Mouse (Mus musculus) G1E (cell line): ENCODE measurements at regions not wholly inside any gene's neighbourhood (a gene's known extent, or its start where the extent isn't known, plus 50 kb on each side); places are given as distances from the start of the nearest gene placed in this dataset.

Experiments
- CTCF ChIP-seq: IDR thresholded peaks from 2 replicates; pipeline ENCODE4 v1.5.1; 2012; ENCODE audit warnings: low read depth, low read length, inconsistent platforms, mixed read lengths
- GATA2 ChIP-seq: IDR thresholded peaks from 2 replicates; pipeline ENCODE4 v1.6.1; 2012; ENCODE audit warnings: low read depth, low read length, inconsistent platforms, borderline replicate concordance

DNA sequence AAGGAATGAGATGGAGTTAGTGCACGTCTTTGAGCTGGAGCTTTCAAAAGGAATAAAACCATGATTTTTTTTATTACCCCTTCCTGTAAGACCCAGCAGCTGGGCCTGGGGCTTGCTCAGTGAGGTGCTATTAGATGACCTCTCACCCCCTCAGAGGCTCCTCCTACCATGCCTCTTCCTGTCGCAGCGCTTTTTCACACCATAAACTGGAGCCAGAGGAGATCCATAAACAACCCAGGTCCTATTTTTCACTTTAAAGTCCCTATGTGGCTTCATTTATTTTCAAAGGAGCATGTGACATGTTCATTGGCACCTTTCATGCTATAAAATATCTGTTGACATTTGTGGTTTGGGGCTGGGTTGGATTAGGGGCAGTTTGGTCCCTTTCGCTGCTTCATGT, 365.9 kb upstream of the Clint1 start:
- TF ChIP-seq CTCF (no peak), GATA2 (no peak)
